Mouse (Mus musculus): Measurements from ENCODE around the gene Ppt2.

Gene Ppt2

DNA sequence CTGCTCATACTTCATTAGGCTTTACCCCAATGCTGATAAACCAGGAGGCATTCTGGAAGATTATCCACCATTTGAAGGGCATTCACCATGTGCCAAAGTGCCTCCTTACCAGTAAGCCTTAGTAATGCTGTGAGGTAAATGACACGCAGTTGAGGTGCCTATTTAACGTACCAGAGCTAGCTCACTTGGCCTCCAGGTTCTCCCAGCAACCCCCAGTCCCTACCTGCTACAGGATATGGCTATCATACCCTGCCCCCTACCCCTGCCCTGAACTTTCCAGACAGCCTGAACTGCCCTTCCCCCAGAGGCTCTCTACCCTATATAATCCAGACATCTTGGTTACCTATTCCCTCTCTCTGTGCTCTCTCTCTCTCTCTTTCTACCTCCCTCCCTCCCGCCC, 39.5 kb downstream of the Ppt2 start:
- no peak for DNase-seq (ENCODE audit: low spot score in 2 of 2)

- DNase-seq (ENCODE audit: low spot score in 2 of 2), result no peak
Observed at GRCm38 (mm10) chr17:34587814-34588213, 40.5 kb downstream of the Ppt2 start.

DNA sequence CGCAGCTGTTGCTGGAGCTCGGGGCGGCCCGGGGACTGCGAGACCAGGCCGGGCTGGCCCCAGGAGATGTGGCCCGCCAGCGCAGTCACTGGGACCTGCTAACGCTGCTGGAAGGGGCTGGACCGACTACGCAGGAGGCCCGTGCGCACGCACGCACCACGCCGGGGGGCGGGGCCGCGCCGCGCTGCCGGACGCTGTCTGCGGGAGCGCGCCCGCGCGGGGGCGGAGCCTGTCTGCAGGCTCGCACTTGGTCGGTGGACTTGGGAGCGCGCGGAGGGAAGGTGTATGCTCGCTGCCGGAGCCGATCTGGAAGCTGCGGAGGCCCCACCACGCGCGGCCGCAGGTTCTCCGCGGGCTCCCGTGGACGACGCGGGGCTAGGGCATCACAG, 40.9 kb downstream of the Ppt2 start:
- peak; percentile 96 to 98 for DNase-seq (ENCODE audit: low spot score in 2 of 2)

DNA sequence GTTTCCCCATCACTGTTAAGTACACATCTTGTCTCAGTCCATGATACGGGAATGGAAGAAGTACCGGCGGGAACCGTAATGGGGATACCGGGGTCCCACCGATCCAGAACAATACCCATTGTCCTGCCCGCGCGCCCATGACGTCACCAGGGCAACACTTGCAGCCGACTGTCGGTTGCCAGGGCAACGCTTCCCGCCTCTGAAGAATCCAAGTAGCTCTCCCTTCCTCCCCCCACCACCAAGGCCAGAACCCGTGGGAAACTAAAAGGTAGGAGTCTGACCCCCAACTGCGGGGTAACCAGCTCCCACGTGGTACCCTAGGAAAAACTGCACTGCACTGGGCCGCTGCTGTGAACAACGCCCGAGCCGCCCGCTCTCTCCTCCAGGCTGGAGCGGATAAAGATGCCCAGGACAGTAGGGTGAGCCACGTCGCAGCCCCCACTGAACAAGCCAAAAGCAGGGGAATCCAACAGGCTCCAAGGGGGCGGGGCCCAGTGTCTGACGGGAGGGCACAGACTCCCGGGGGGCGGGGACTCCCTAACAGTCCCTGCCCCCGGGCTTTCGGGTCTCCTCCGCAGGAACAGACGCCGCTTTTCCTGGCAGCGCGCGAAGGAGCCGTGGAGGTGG, 41.4 kb downstream of the Ppt2 start:
- DNase-seq (ENCODE audit: low spot score in 2 of 2), result peak; percentile 54 to 92

DNA sequence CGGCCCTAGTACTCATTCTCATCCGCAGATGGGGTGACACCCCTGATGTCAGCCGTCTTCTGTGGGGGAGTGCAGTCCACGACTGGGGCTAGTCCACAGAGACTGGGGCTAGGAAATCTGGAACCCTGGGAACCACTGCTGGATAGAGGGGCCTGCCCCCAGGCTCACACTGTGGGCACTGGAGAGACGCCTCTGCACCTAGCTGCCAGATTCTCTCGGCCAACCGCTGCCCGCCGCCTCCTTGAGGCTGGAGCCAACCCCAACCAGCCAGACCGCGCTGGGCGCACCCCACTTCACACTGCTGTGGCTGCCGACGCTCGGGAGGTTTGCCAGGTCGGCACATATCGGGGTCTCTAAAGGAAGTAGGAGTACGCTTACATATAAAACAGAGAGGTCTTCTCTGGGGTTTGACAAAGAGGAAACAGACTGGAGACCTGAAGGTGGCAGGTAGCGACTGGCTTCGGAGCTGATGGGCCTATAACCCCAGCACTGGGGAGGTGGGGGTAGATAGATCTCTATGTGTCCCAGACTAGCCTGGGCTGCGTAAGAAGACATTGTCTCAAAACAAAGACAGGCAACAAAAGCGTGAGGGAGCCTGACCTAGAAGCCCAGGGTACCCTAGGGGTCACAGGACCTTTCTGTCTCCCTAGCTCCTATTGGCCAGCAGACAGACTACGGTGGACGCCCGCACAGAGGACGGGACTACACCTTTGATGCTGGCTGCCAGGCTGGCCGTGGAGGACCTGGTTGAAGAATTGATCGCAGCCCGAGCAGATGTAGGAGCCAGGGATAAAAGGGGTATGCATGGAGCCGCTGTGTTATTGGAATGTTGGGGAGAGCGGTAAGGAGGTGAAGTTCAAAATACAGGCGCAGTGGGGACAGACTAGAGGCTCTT, 42.2 kb downstream of the Ppt2 start:
- DNase-seq (ENCODE audit: low spot score in 2 of 2), result no peak

DNA sequence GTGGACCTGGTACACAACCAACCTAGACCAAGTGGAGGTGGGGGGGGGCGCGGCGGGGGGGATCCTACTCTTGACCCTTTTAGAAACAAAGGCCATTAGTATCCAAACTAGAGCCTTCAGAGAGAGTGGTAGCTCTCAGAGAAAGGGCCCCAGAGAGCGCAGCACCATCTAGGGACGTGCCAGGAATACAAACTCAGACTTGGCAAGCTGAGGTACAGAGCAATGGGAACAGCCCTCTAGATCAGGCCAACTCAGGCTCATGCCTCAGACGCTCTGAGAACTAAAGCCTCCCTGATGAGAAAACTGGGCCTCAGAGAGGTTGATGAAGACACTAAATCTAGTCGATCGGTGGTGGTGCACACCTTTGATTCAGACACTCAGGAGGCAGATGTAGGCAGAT, 43.2 kb downstream of the Ppt2 start:
- DNase-seq (ENCODE audit: low spot score in 2 of 2), result no peak

DNA sequence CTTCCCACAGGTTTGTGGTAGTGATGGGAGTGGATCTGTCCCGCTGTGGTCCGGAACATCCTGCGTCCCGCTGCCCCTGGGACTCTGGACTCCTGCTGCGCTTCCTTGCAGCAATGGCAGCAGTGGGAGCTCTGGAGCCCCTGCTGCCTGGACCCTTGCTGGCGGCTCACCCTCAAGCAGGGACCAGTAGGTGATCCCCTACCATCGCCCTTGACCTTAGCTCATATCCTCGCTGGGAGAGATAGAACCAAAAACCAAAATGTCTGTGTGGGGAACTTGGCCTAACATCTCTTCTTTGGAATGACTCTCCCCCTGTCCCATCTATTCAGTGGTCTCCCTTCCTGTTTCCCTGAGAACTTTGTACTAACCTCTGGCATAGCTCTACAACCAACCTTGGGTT, 44.5 kb downstream of the Ppt2 start:
- no peak for DNase-seq (ENCODE audit: low spot score in 2 of 2)

GRCm38 (mm10) chr17:34583397-34583796, 44.9 kb downstream of the Ppt2 start:
- DNase-seq (ENCODE audit: low spot score in 2 of 2), result peak in 1 of 2 experiments; percentile 82

DNA sequence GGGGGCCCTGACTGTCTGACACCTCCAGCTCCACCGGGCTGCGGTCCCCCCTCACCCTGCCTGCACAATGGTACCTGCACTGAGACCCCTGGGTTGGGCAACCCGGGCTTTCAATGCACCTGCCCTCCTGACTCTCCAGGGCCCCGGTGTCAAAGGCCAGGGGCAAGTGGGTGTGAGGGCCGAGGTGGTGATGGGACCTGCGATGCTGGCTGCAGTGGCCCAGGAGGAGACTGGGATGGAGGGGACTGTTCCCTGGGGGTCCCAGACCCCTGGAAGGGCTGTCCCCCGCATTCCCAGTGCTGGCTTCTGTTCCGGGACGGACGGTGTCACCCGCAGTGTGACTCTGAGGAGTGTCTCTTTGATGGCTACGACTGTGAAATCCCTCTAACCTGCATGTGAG, 45.8 kb downstream of the Ppt2 start:
- no peak for DNase-seq (ENCODE audit: low spot score in 2 of 2)

DNA sequence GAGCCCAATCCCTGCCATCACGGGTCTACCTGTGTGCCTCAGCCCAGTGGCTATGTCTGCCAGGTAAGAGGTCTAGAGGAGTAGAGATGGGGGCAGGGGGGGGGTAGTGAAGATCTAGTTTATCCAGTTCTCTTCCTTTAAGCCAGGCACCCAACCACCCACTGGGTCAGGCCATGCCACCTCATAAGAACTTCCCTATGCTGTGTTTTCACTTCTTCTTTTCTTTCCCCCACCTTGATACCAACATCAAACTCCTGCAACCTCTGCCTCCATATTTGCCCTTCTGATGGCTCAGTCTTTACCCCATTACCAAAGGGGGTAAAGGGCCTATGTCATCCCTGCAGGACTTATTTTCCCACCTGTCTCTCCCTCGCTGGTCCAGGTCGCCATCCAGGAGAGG, 50.2 kb downstream of the Ppt2 start:
- no peak for DNase-seq (ENCODE audit: low spot score in 2 of 2)

DNA sequence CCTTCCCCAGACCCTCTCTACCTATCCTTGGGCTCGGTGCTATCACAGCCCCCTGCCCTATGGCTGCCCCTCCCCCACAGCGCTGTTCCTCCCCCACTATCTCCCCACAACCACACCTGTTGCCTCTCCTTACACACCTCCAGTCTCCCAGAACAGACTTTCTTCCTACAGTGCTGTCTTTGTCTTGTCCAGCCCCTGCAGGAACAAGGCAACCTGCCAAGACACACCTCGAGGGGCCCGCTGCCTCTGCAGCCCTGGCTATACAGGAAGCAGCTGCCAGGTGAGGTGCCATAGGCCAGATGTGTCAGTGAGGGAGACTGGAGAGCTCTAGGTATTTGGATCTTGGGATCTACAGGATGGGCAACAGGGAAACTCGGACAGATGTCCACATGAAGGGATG, 51.7 kb downstream of the Ppt2 start:
- no peak for DNase-seq (ENCODE audit: low spot score in 2 of 2)

DNA sequence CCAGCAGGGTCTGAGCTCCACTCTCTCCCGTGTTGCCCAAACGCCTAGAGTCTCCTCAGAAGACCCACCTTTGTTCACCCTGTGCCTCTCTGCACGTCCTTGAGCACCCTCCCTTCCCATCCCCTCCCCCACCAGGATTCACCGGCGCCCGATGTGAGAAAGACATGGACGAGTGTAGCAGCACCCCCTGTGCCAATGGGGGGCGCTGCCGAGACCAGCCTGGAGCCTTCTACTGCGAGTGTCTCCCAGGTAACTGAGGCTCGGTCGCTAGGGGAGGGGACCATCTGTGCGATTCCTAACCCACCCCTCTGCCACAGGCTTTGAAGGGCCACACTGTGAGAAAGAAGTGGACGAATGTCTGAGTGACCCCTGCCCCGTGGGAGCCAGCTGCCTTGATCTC, 55.9 kb downstream of the Ppt2 start:
- DNase-seq (ENCODE audit: low spot score in 2 of 2), result no peak

DNA sequence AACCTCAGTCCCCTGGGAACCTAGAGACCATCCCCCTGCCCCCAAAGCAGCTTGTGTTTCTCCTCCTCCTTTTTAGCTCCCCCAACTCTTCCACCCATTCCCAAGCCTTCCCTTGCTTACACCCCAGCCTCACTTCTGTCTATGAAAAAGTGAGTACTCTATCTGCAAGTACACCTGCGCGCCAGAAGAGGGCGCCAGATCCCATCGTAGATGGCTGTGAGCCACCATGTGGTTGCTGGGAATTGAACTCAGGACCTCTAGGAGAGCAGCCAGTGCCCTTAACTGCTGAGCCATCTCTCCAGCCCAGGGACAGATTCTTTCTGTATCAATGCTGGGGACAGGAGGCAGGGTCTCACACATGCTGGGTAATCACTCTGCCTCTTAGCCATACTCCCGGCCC, 56.4 kb downstream of the Ppt2 start:
- no peak for DNase-seq (ENCODE audit: low spot score in 2 of 2)

DNA sequence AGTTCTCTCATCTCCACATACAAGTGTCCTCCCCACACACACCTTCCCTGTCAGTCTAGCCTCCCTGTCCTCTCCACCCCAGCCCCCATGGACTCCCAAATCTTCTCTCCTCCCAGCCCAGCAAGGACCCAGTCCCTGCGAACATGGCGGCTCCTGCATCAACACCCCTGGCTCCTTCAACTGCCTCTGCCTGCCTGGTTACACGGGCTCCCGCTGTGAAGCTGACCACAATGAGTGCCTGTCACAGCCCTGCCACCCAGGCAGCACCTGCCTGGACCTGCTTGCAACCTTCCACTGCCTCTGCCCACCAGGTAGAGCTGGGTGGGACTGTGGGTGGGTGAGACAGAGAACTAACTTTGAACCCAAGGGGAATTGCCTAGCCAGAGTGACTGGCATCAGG, 58.4 kb downstream of the Ppt2 start:
- DNase-seq (ENCODE audit: low spot score in 2 of 2), result no peak

DNA sequence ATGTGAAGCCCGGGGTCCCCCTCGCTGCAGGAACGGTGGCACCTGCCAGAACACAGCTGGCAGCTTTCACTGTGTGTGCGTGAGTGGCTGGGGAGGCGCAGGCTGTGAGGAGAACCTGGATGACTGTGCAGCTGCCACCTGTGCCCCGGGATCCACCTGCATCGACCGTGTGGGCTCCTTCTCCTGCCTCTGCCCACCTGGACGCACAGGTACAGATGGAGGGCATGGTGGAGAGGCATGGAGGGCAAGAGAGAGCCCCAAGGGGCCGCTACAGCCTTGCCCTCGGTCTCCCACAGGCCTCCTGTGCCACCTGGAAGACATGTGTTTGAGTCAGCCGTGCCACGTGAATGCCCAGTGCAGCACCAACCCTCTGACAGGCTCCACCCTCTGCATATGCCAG, 59.9 kb downstream of the Ppt2 start:
- DNase-seq (ENCODE audit: low spot score in 2 of 2), result no peak

- no peak for DNase-seq (ENCODE audit: low spot score in 2 of 2)
Observed at GRCm38 (mm10) chr17:34567311-34567710, 61.0 kb downstream of the Ppt2 start.

All from urinary bladder, postnatal 4 days (tissue).